Mouse (Mus musculus) heart, embryonic 15.5 days (tissue): ENCODE measurements around the gene Pctp. TPM values are rescaled to one million over a fixed set of nuclear protein-coding genes. Genes with fewer than 3 reads are reported as not detected.

Experiments used
- ATAC-seq: fragments of 200-750 bp; cut with Nextera tagmentation; replicated peaks from 2 replicates; pipeline ENCODE4 v1.8.0; 2017; ENCODE audit warnings: low read depth, moderate TSS enrichment; ENCODE audit not compliant: insufficient number of reproducible peaks, insufficient read depth, low FRiP score
- H3K27ac ChIP-seq: fragments of 300-500 bp; sonication (generic); 2 replicates; pipeline ENCODE4 v1.5.1; 2015; ENCODE audit warnings: mild to moderate bottlenecking, inconsistent platforms
- H3K27me3 ChIP-seq: fragments of 300-500 bp; sonication (generic); 2 replicates; pipeline ENCODE4 v1.6.1; 2015; ENCODE audit warnings: inconsistent platforms
- H3K36me3 ChIP-seq: fragments of 300-500 bp; sonication (generic); 2 replicates; pipeline ENCODE4 v1.6.1; 2015; ENCODE audit warnings: mild to moderate bottlenecking, inconsistent platforms
- H3K4me1 ChIP-seq: fragments of 300-500 bp; sonication (generic); replicated peaks from 2 replicates; pipeline ENCODE4 v1.6.1; 2015; ENCODE audit warnings: inconsistent platforms
- H3K4me2 ChIP-seq: fragments of 300-500 bp; sonication (generic); 2 replicates; pipeline ENCODE4 v1.6.1; 2015; ENCODE audit warnings: inconsistent platforms, mild to moderate bottlenecking, moderate library complexity
- H3K4me3 ChIP-seq: fragments of 300-500 bp; sonication (generic); 2 replicates; pipeline ENCODE4 v1.5.1; 2015; ENCODE audit warnings: mild to moderate bottlenecking, inconsistent platforms
- H3K9ac ChIP-seq: fragments of 300-500 bp; sonication (generic); 2 replicates; pipeline ENCODE4 v1.6.1; 2015; ENCODE audit warnings: mild to moderate bottlenecking, inconsistent platforms
- H3K9me3 ChIP-seq: fragments of 300-500 bp; sonication (generic); replicated peaks from 2 replicates; pipeline ENCODE4 v1.6.1; 2016; ENCODE audit warnings: inconsistent platforms
- WGBS: fragments of 180-500 bp; shearing (Covaris S2); methylation state at CpG from one replicate; pipeline ENCODE4 v1.1.7; 2015; ENCODE audit warnings: mixed read lengths; 5-methylcytosine and 5-hydroxymethylcytosine counted together
- polyA plus RNA-seq: library from polyadenylated mRNA; unstranded; fragments of >200 nt; fragmentation: Nextera tagmentation; extraction: Ambion mirVana; gene quantifications from 2 replicates; pipeline ENCODE4 v1.2.1, GENCODE M21; 2015

Pctp gene
- polyA plus RNA-seq, 1 experiment from 2014 or later = 7.0 TPM

DNA sequence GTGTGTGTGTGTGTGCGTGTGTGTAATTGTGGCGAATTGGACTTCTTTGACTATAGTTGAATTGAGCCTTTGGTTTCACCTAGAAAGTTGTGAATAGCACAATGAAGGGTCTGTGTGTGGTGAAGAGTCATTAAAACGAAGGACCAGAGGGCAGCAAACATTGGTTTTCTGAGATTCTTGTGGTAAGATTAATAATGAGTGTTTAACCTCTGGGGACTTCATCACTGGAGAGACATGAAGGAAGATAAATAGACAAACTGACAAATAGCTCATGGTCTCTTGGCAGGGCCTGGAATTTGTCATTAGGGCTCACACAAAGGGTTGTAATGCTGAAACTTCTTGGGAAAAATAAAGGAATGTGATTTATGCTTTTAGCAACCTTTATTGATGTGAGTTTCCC is 31.4 kb downstream of the Pctp start:
- no peak overlapping the region for H3K4me2 ChIP-seq
- no peak for ATAC-seq
- H3K36me3 ChIP-seq = no peaks in the 10 kb centered on the region
- H3K9ac ChIP-seq = no peak overlapping the region
- H3K27ac ChIP-seq = no peak overlapping the region
- no peak overlapping the region for H3K4me3 ChIP-seq
- no peaks in the 10 kb centered on the region for H3K4me1 ChIP-seq
- H3K27me3 ChIP-seq = no peaks in the 10 kb centered on the region
- 58% methylated on average over 3 of the region's 3 CpGs for WGBS
- no peaks in the 10 kb centered on the region for H3K9me3 ChIP-seq

DNA sequence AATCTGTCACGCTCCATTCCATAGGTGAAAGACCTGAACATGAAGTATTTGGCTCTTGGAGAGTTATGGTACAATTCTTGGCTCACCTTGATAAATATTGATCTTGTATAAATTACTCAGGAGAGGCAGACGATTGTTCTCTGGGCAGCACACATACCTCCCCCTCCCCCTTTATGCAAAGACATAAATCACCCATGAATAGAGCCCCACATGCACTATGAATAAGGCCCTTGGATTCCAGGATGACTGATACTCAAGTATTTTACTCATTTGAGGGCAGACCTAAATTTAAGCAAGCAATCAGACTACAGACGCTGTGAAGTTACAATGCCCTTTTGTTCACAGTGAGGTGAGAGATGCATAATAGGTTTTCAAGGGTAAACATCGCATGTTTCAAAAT is 32.0 kb downstream of the Pctp start:
- Histone ChIP-seq H3K4me3 (no peak overlapping the region), H3K4me2 (no peak overlapping the region), H3K36me3 (no peaks in the 10 kb centered on the region), H3K27ac (no peak overlapping the region), H3K9me3 (no peaks in the 10 kb centered on the region), H3K27me3 (no peaks in the 10 kb centered on the region), H3K9ac (no peak overlapping the region), H3K4me1 (no peaks in the 10 kb centered on the region)
- no peak for ATAC-seq
- WGBS = 72% methylated on average over 4 of the region's 4 CpGs

DNA sequence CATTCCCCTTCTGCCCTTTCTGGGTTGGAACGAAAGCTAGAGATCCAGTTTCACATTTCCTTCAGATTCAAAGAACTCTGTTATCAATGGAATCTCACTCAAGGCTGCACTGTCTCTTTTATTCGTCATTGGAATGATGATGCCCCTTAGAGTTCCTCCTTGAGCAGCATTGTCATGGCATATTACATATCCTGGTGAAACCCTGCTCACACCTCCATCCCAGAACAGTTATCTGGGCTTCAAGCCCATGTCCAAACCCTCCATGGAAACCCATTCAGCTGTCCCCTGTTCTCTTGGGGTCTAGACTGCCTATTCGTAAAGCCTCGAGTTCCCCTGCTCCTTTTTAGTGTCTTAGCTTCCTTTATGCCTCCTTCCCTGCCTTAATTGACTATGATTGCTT is 33.6 kb downstream of the Pctp start:
- H3K4me3 ChIP-seq = no peak overlapping the region
- H3K27ac ChIP-seq = no peak overlapping the region
- H3K27me3 ChIP-seq = no peaks in the 10 kb centered on the region
- no peaks in the 10 kb centered on the region for H3K9me3 ChIP-seq
- H3K36me3 ChIP-seq = no peaks in the 10 kb centered on the region
- 59% methylated on average over 4 of the region's 4 CpGs for WGBS
- no peaks in the 10 kb centered on the region for H3K4me1 ChIP-seq
- H3K4me2 ChIP-seq = no peak overlapping the region
- ATAC-seq = no peak
- H3K9ac ChIP-seq = no peak overlapping the region

DNA sequence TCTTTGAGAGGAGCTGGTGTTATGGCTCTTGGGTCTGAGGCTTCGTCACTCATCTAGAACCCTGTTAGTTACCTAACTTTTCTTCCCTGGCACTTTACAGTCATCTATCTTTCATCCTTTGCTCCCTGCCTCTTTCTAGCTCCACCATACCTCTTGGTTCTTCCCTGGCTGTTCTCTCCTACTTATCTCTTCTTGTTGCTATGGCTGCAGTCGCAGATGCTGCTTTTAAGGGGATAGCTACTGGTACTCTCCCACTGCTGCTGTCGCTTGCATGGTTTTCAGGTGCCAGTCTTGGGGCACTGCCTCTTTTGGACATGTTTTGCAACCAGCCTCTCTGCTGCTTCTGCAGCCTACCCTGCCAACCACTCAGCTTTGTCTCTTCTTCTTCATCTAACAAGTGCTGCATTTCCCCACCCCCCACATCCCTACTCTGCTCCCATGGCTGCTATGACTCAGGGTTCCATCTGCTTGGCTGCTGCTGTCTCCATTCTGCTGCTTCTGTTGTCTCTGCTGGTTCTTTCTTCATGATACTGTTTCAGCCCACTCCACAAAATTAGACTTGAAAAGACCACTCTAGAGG is 51.9 kb downstream of the Pctp start:
- 67% methylated on average over 3 of the region's 3 CpGs for WGBS
- H3K4me3 ChIP-seq = no peak overlapping the region
- H3K4me2 ChIP-seq = no peak overlapping the region
- no peak for ATAC-seq
- no peaks in the 10 kb centered on the region for H3K4me1 ChIP-seq
- no peaks in the 10 kb centered on the region for H3K27me3 ChIP-seq
- no peak overlapping the region for H3K27ac ChIP-seq
- no peak overlapping the region for H3K9ac ChIP-seq
- no peaks in the 10 kb centered on the region for H3K36me3 ChIP-seq
- H3K9me3 ChIP-seq = no peaks in the 10 kb centered on the region

DNA sequence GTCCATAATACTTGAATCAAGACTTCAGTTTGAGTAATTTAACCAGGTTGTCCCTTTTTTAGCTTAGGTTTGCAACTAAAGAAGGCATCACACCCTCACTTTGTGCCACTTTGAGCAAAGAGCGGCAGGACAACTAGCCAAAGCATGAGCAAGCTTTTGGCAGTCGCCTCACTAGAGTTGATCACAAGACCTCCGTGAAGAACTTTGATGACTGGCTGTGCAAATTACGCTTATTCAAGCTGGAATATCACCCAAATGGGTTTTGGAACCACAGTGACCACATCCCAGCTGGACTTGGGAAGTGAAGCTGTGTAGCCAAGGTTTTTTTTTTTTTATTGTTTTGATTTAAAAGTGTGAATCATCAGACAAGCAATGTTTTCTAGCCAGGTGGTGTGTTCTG is 54.9 kb downstream of the Pctp start:
- H3K9me3 ChIP-seq = no peaks in the 10 kb centered on the region
- no peak overlapping the region for H3K4me3 ChIP-seq
- no peak overlapping the region for H3K4me2 ChIP-seq
- no peaks in the 10 kb centered on the region for H3K27me3 ChIP-seq
- no peak overlapping the region for H3K27ac ChIP-seq
- WGBS = 79% methylated on average over 4 of the region's 4 CpGs
- no peaks in the 10 kb centered on the region for H3K4me1 ChIP-seq
- no peak overlapping the region for H3K9ac ChIP-seq
- ATAC-seq = no peak
- H3K36me3 ChIP-seq = no peaks in the 10 kb centered on the region

DNA sequence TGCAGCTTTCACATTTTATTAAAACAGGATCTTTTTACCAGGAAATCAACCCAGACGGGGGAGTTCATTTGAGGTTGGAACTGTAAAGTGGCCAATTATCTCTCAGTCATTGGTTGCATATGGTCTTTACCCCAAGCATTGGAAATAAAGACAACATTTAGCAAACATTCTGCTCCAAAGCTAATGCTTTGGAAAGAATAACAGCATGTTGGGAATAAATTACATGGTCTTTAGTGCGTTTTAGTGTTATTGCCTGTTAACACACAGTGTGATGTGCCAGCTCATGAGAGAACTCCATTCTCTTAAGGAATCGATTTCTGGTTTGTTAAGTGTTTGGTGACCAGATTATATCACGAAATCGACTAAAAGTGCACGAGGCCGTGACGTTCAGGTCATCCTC is 57.5 kb downstream of the Pctp start:
- no peaks in the 10 kb centered on the region for H3K4me1 ChIP-seq
- WGBS = 81% methylated on average over 8 of the region's 8 CpGs
- H3K36me3 ChIP-seq = no peaks in the 10 kb centered on the region
- H3K9ac ChIP-seq = no peak overlapping the region
- no peak overlapping the region for H3K4me2 ChIP-seq
- H3K27me3 ChIP-seq = no peaks in the 10 kb centered on the region
- no peaks in the 10 kb centered on the region for H3K9me3 ChIP-seq
- no peak overlapping the region for H3K4me3 ChIP-seq
- H3K27ac ChIP-seq = no peak overlapping the region
- ATAC-seq = no peak

DNA sequence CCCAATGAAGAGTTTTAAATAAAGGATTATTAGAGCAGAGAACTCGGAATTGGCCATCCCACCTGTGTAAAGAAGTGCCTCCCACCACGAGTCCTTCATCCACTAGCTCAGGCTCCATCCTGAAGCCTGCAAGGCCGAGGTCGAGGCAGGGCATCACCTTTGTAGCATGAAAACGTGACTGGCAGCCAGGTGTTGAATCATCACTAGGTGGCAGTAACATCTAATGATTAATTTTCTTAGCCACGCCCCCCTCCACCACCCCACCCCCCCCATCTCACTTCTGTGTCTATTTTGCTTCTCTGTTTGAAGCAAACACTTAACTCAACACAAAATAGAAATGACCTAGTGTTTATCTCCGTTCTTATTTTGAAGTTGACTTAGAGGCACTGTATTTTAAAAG is 65.5 kb downstream of the Pctp start:
- Histone ChIP-seq H3K27ac (no peak overlapping the region), H3K4me2 (no peak overlapping the region), H3K27me3 (no peaks in the 10 kb centered on the region), H3K4me3 (no peak overlapping the region), H3K36me3 (no peaks in the 10 kb centered on the region), H3K4me1 (no peaks in the 10 kb centered on the region), H3K9ac (no peak overlapping the region), H3K9me3 (no peaks in the 10 kb centered on the region)
- WGBS = 30% methylated on average over 7 of the region's 7 CpGs
- ATAC-seq = no peak

Other genes with a start within 250 kb of the Pctp start
- gene Ankfn1, start 225.2 kb downstream of the Pctp start, polyA plus RNA-seq = 0.04 and 0.09 TPM in 2 replicates
- gene Tmem100, start 27.5 kb upstream of the Pctp start, polyA plus RNA-seq = 13.7 and 14.1 TPM in 2 replicates
- gene Gm45716, start 184.8 kb upstream of the Pctp start, polyA plus RNA-seq = 43.7 and 54.6 TPM in 2 replicates
- gene Mmd, start 246.6 kb upstream of the Pctp start, polyA plus RNA-seq = 75.4 and 82.9 TPM in 2 replicates